Mouse (Mus musculus): ENCODE measurements around the gene Zfp334. TPM values are rescaled to one million over a fixed set of nuclear protein-coding genes. Genes with fewer than 3 reads are reported as not detected.

Gene Zfp334
- polyA plus RNA-seq (2014; fragmentation: Nextera tagmentation; extraction: Ambion mirVana) = 5.9 and 6.1 TPM in 2 replicates

- 2% methylated on average over 40 of the region's 40 CpGs for WGBS
- H3K9ac ChIP-seq (ENCODE audit: low read depth, low read length) = peak within 1 kb of the TSS; percentile 74
- H3K9me3 ChIP-seq (ENCODE audit: control insufficient read depth, low read length) = no peaks in the 10 kb centered on the region
- peak within 1 kb of the TSS; percentile 70 for H3K4me2 ChIP-seq
- DNase-seq (ENCODE audit: low spot score) (peak; percentile 85), ATAC-seq (replicated peaks; ENCODE audit: low FRiP score) (peak; percentile 71)
- H3K27ac ChIP-seq (ENCODE audit: low read depth, low read length) = peak within 1 kb of the TSS; percentile 71
- H3K4me3 ChIP-seq (ENCODE audit: low read depth, low read length) = peak within 1 kb of the TSS; percentile 62
- peaks cover 5% of the 10 kb centered on the region for H3K4me1 ChIP-seq (replicated peaks; ENCODE audit: control insufficient read depth, insufficient read depth, low read length)
- no peaks in the 10 kb centered on the region for H3K27me3 ChIP-seq (replicated peaks; ENCODE audit: control insufficient read depth, insufficient read depth, low read length)
- H3K36me3 ChIP-seq (ENCODE audit: control insufficient read depth, insufficient read depth, low read length) = peaks cover 17% of the 10 kb centered on the region
Measured at GRCm38 (mm10) chr2:165387844-165388495, at the start of gene Zfp334. TSS of gene Zfp334 (minus strand) at chr2:165388259.

- H3K9ac ChIP-seq (ENCODE audit: low read depth, low read length) = no peak overlapping the region
- no peaks in the 10 kb centered on the region; the same call in 1 of the 2 replicates for H3K4me1 ChIP-seq (replicated peaks; ENCODE audit: control insufficient read depth, insufficient read depth, low read length)
- no peaks in the 10 kb centered on the region for H3K36me3 ChIP-seq (ENCODE audit: control insufficient read depth, insufficient read depth, low read length)
- ATAC-seq (replicated peaks; ENCODE audit: low FRiP score) = no peak
- no peak for DNase-seq (ENCODE audit: low spot score)
- no peak overlapping the region for H3K4me3 ChIP-seq (ENCODE audit: low read depth, low read length)
- 25% methylated on average over 7 of the region's 7 CpGs for WGBS
- no peaks in the 10 kb centered on the region for H3K27me3 ChIP-seq (replicated peaks; ENCODE audit: control insufficient read depth, insufficient read depth, low read length)
- no peaks in the 10 kb centered on the region for H3K9me3 ChIP-seq (ENCODE audit: control insufficient read depth, low read length)
- no peak overlapping the region for H3K27ac ChIP-seq (ENCODE audit: low read depth, low read length)
- H3K4me2 ChIP-seq = no peak overlapping the region
Measured at GRCm38 (mm10) chr2:165428694-165429093, 40.6 kb upstream of the Zfp334 start.

- no peak overlapping the region for H3K27ac ChIP-seq (ENCODE audit: low read depth, low read length)
- no peak overlapping the region for H3K4me2 ChIP-seq
- no peaks in the 10 kb centered on the region for H3K36me3 ChIP-seq (ENCODE audit: control insufficient read depth, insufficient read depth, low read length)
- DNase-seq (ENCODE audit: low spot score) (no peak), ATAC-seq (replicated peaks; ENCODE audit: low FRiP score) (no peak)
- peaks cover 10% of the 10 kb centered on the region for H3K4me1 ChIP-seq (replicated peaks; ENCODE audit: control insufficient read depth, insufficient read depth, low read length)
- H3K27me3 ChIP-seq (replicated peaks; ENCODE audit: control insufficient read depth, insufficient read depth, low read length) = no peaks in the 10 kb centered on the region
- 69% methylated on average over 2 of the region's 2 CpGs for WGBS
- H3K9ac ChIP-seq (ENCODE audit: low read depth, low read length) = no peak overlapping the region
- no peaks in the 10 kb centered on the region for H3K9me3 ChIP-seq (ENCODE audit: control insufficient read depth, low read length)
- no peak overlapping the region for H3K4me3 ChIP-seq (ENCODE audit: low read depth, low read length)
Measured at GRCm38 (mm10) chr2:165420195-165420594, 32.1 kb upstream of the Zfp334 start.

- DNase-seq (ENCODE audit: low spot score) (no peak), ATAC-seq (replicated peaks; ENCODE audit: low FRiP score) (no peak)
- Histone ChIP-seq H3K4me1 (replicated peaks; ENCODE audit: control insufficient read depth, insufficient read depth, low read length) (peaks cover 15% of the 10 kb centered on the region), H3K9me3 (ENCODE audit: control insufficient read depth, low read length) (no peaks in the 10 kb centered on the region), H3K9ac (ENCODE audit: low read depth, low read length) (no peak overlapping the region), H3K27ac (ENCODE audit: low read depth, low read length) (no peak overlapping the region), H3K36me3 (ENCODE audit: control insufficient read depth, insufficient read depth, low read length) (no peaks in the 10 kb centered on the region), H3K4me3 (ENCODE audit: low read depth, low read length) (no peak overlapping the region), H3K27me3 (replicated peaks; ENCODE audit: control insufficient read depth, insufficient read depth, low read length) (no peaks in the 10 kb centered on the region), H3K4me2 (no peak overlapping the region)
- WGBS = 70% methylated on average over 4 of the region's 4 CpGs
Measured at GRCm38 (mm10) chr2:165419670-165420111, 31.6 kb upstream of the Zfp334 start.

GRCm38 (mm10) chr2:165418577-165418976 is 30.5 kb upstream of the Zfp334 start:
- H3K36me3 ChIP-seq (ENCODE audit: control insufficient read depth, insufficient read depth, low read length) = no peaks in the 10 kb centered on the region
- 82% methylated on average over 2 of the region's 2 CpGs for WGBS
- ATAC-seq (replicated peaks; ENCODE audit: low FRiP score) (no peak), DNase-seq (ENCODE audit: low spot score) (no peak)
- H3K27me3 ChIP-seq (replicated peaks; ENCODE audit: control insufficient read depth, insufficient read depth, low read length) = no peaks in the 10 kb centered on the region
- no peaks in the 10 kb centered on the region for H3K9me3 ChIP-seq (ENCODE audit: control insufficient read depth, low read length)
- H3K4me1 ChIP-seq (replicated peaks; ENCODE audit: control insufficient read depth, insufficient read depth, low read length) = peaks cover 18% of the 10 kb centered on the region
- H3K9ac ChIP-seq (ENCODE audit: low read depth, low read length) = no peak overlapping the region
- H3K4me2 ChIP-seq = no peak overlapping the region
- H3K27ac ChIP-seq (ENCODE audit: low read depth, low read length) = no peak overlapping the region
- no peak overlapping the region for H3K4me3 ChIP-seq (ENCODE audit: low read depth, low read length)

GRCm38 (mm10) chr2:165417291-165417690 is 29.2 kb upstream of the Zfp334 start:
- H3K9ac ChIP-seq (ENCODE audit: low read depth, low read length) = no peak overlapping the region
- no peak overlapping the region for H3K4me3 ChIP-seq (ENCODE audit: low read depth, low read length)
- no peak overlapping the region for H3K4me2 ChIP-seq
- no peak for ATAC-seq (replicated peaks; ENCODE audit: low FRiP score)
- 80% methylated on average over 7 of the region's 7 CpGs for WGBS
- no peaks in the 10 kb centered on the region for H3K9me3 ChIP-seq (ENCODE audit: control insufficient read depth, low read length)
- H3K4me1 ChIP-seq (replicated peaks; ENCODE audit: control insufficient read depth, insufficient read depth, low read length) = peaks cover 18% of the 10 kb centered on the region
- H3K27me3 ChIP-seq (replicated peaks; ENCODE audit: control insufficient read depth, insufficient read depth, low read length) = no peaks in the 10 kb centered on the region
- H3K36me3 ChIP-seq (ENCODE audit: control insufficient read depth, insufficient read depth, low read length) = no peaks in the 10 kb centered on the region
- H3K27ac ChIP-seq (ENCODE audit: low read depth, low read length) = no peak overlapping the region
- no peak for DNase-seq (ENCODE audit: low spot score)

- no peak overlapping the region for H3K27ac ChIP-seq (ENCODE audit: low read depth, low read length)
- H3K4me3 ChIP-seq (ENCODE audit: low read depth, low read length) = no peak overlapping the region
- no peaks in the 10 kb centered on the region for H3K36me3 ChIP-seq (ENCODE audit: control insufficient read depth, insufficient read depth, low read length)
- peaks cover 18% of the 10 kb centered on the region for H3K4me1 ChIP-seq (replicated peaks; ENCODE audit: control insufficient read depth, insufficient read depth, low read length)
- H3K4me2 ChIP-seq = no peak overlapping the region
- ATAC-seq (replicated peaks; ENCODE audit: low FRiP score) = no peak
- no peak for DNase-seq (ENCODE audit: low spot score)
- no peaks in the 10 kb centered on the region for H3K27me3 ChIP-seq (replicated peaks; ENCODE audit: control insufficient read depth, insufficient read depth, low read length)
- no peaks in the 10 kb centered on the region for H3K9me3 ChIP-seq (ENCODE audit: control insufficient read depth, low read length)
- 65% methylated on average over 6 of the region's 6 CpGs for WGBS
- no peak overlapping the region for H3K9ac ChIP-seq (ENCODE audit: low read depth, low read length)
Measured at GRCm38 (mm10) chr2:165415795-165416194, 27.7 kb upstream of the Zfp334 start.

GRCm38 (mm10) chr2:165415141-165415721 is 27.2 kb upstream of the Zfp334 start:
- WGBS = 48% methylated on average over 11 of the region's 11 CpGs
- ATAC-seq (replicated peaks; ENCODE audit: low FRiP score) = peak; percentile 63; the same call in 1 of the 2 replicates
- H3K36me3 ChIP-seq (ENCODE audit: control insufficient read depth, insufficient read depth, low read length) = no peaks in the 10 kb centered on the region
- DNase-seq (ENCODE audit: low spot score) = no peak
- no peak overlapping the region for H3K4me2 ChIP-seq
- no peaks in the 10 kb centered on the region for H3K27me3 ChIP-seq (replicated peaks; ENCODE audit: control insufficient read depth, insufficient read depth, low read length)
- H3K9ac ChIP-seq (ENCODE audit: low read depth, low read length) = no peak overlapping the region
- H3K27ac ChIP-seq (ENCODE audit: low read depth, low read length) = no peak overlapping the region
- no peaks in the 10 kb centered on the region for H3K9me3 ChIP-seq (ENCODE audit: control insufficient read depth, low read length)
- H3K4me1 ChIP-seq (replicated peaks; ENCODE audit: control insufficient read depth, insufficient read depth, low read length) = peaks cover 18% of the 10 kb centered on the region
- H3K4me3 ChIP-seq (ENCODE audit: low read depth, low read length) = no peak overlapping the region

GRCm38 (mm10) chr2:165414321-165414720 is 26.3 kb upstream of the Zfp334 start:
- H3K4me3 ChIP-seq (ENCODE audit: low read depth, low read length) = no peak overlapping the region
- no peak for DNase-seq (ENCODE audit: low spot score)
- 57% methylated on average over 5 of the region's 5 CpGs for WGBS

More at GRCm38 (mm10) chr2:165414321-165414720, 26.3 kb upstream of the Zfp334 start:
- Histone ChIP-seq H3K9ac (ENCODE audit: low read depth, low read length) (no peak overlapping the region), H3K27me3 (replicated peaks; ENCODE audit: control insufficient read depth, insufficient read depth, low read length) (no peaks in the 10 kb centered on the region; the same call in 1 of the 2 replicates), H3K4me1 (replicated peaks; ENCODE audit: control insufficient read depth, insufficient read depth, low read length) (peaks cover 18% of the 10 kb centered on the region), H3K27ac (ENCODE audit: low read depth, low read length) (no peak overlapping the region; the same call in 1 of the 2 replicates), H3K9me3 (ENCODE audit: control insufficient read depth, low read length) (no peaks in the 10 kb centered on the region), H3K36me3 (ENCODE audit: control insufficient read depth, insufficient read depth, low read length) (no peaks in the 10 kb centered on the region), H3K4me2 (no peak overlapping the region)
- no peak for ATAC-seq (replicated peaks; ENCODE audit: low FRiP score)
